Mouse (Mus musculus): Measurements from ENCODE around the gene Snorc. TPM values are rescaled to one million over a fixed set of nuclear protein-coding genes. Genes with fewer than 3 reads are reported as not detected.

Gene Snorc
- polyA plus RNA-seq, 1 experiment = 0.19 TPM

GRCm38 (mm10) chr1:87508591-87509560, 38.8 kb downstream of the Snorc start:
- WGBS = 45% methylated on average over 26 of the region's 26 CpGs
- DNase-seq (ENCODE audit: low read depth, low spot score) = no peak

GRCm38 (mm10) chr1:87509561-87510165, 39.6 kb downstream of the Snorc start, which contains the start of gene Neu2:
Neu2 (plus strand) TSS chr1:87509889.
- WGBS = 19% methylated on average over 56 of the region's 56 CpGs
- no peak for DNase-seq (ENCODE audit: low read depth, low spot score)

DNA sequence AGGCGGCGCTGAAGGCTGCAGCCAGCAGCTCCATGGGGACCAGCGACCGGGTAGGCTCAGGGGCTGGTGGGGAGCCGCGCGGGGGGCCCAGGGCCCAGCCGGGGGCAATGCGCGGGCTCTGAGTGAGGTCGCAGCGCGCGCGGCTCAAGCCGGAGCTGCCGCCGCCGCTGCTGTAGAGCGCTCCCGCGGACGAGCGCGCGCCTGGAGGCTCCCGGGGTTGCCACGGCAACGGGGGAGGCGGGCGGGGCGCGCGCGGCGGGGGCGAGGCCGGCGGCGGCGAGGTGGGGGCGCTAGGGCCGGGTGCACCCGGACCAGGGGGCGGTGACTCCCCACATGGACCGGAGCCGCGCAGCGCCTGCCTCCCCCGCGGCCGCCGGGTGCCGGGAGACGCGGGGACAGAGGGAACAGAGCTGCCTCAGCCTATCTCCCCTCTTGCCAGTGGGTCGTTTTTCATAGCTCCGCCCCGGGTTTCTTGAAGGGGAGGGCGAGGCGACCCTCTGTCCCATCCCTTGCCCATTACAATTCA, 40.2 kb downstream of the Snorc start:
- DNase-seq (ENCODE audit: low read depth, low spot score) = no peak
- WGBS = under 1% methylated on average over 55 of the region's 61 CpGs

- WGBS = 16% methylated on average over 5 of the region's 5 CpGs
- no peak for DNase-seq (ENCODE audit: low read depth, low spot score)
These were observed 40.8 kb downstream of the Snorc start for GRCm38 (mm10) chr1:87510845-87511244.

GRCm38 (mm10) chr1:87520467-87520866, 50.4 kb downstream of the Snorc start:
- DNase-seq (ENCODE audit: low read depth, low spot score) = no peak

- 63% methylated on average over 1 of the region's 1 CpGs for WGBS
- no peak for DNase-seq (ENCODE audit: low read depth, low spot score)
These were observed 51.5 kb downstream of the Snorc start for GRCm38 (mm10) chr1:87521523-87521922.

DNA sequence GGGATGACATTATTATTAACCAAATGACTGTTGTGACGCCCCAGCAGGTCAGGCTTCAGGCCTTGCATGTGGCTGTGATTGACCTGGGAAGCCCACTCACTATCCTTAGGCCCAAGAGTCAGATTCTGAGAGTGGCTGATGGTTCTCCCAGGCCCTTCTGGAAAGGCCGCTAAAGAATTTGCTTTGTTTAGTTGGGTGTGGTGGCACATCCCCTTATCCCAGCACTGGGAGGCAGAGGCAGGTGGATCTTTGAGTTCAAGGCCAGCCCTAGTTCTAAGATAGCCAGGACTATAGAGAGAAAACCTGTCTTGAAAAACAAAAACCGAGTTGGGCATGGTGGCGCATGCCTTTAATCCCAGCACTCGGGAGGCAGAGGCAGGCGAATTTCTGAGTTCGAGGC, 55.0 kb downstream of the Snorc start:
- no peak for DNase-seq (ENCODE audit: low read depth, low spot score)
- WGBS = 92% methylated on average over 7 of the region's 7 CpGs

Other genes starting within 250 kb of the Snorc start
- 0.51 and 1.3 TPM in 2 replicates for gene Efhd1, start 205.9 kb upstream of the Snorc start, polyA plus RNA-seq (2012; rRNA removed)
- gene Gigyf2, start 143.3 kb upstream of the Snorc start, polyA plus RNA-seq (2012; rRNA removed) = 22.9 and 35.6 TPM in 2 replicates
- gene Kcnj13, start 75.5 kb upstream of the Snorc start, polyA plus RNA-seq (2012; rRNA removed) = 2.8 and 18.9 TPM in 2 replicates
- gene Neu2, start 39.6 kb downstream of the Snorc start, polyA plus RNA-seq (2012; rRNA removed) = 2.1 and 2.3 TPM in 2 replicates
- gene Ngef, start 103.6 kb downstream of the Snorc start, polyA plus RNA-seq (2012; rRNA removed) = 16.7 and 21.0 TPM in 2 replicates
- gene Inpp5d, start 150.0 kb downstream of the Snorc start, polyA plus RNA-seq (2012; rRNA removed) = 21.1 and 31.7 TPM in 2 replicates